Mouse (Mus musculus) bone marrow macrophage, adult 2 months (primary cell): Measurements from ENCODE around the gene Dusp27.
A peak's percentile ranks its signal among the peaks of the same experiment; 100 is the strongest.

ENCODE experiments used
- CTCF ChIP-seq: IDR thresholded peaks from 2 replicates; pipeline ENCODE4 v1.5.1; 2012; ENCODE audit warnings: low read depth, mild to moderate bottlenecking, low read length, moderate library complexity
- POLR2A ChIP-seq: IDR thresholded peaks from 2 replicates; pipeline ENCODE4 v1.6.1; 2012; ENCODE audit warnings: mild to moderate bottlenecking, low read depth, low read length, borderline replicate concordance

GRCm38 (mm10) chr1:166153351-166154120, 25.8 kb upstream of the Dusp27 start:
- TF ChIP-seq CTCF (peak; percentile 69), POLR2A (no peak)
